Mouse (Mus musculus): ENCODE results near the gene Dab2. TPM values are rescaled to one million over a fixed set of nuclear protein-coding genes. Genes with fewer than 3 reads are reported as not detected.

Dab2 gene
- polyA plus RNA-seq, 1 experiment from 2014 or later: 55.6 TPM

DNA sequence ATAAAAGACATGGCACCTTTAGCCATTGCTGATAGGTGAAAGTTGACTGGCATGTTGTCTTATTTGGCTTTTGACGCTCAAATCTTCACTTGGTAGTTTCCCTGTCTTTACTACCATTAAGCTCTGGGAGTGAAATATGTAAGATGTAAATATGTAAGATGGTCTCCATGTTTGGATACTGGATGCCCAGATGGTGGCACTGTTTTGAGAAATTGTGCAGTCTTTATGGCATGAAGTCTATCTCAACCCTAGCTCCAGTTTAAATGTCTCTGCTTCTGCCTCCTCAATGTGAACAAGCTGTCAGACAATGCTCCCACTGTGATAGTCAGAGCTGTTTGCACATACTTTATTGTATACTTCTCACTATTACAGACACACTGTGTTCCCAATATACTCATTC, 169.3 kb downstream of the Dab2 start:
- H3K4me2 ChIP-seq (ENCODE audit: low read depth, low read length, severe bottlenecking): no peak overlapping the region
- no peaks in the 10 kb centered on the region for H3K4me1 ChIP-seq (replicated peaks; ENCODE audit: control insufficient read depth, insufficient read depth, low read length)
- H3K4me3 ChIP-seq (ENCODE audit: low read depth, low read length): no peak overlapping the region
- H3K9me3 ChIP-seq (ENCODE audit: control insufficient read depth, low read length): no peaks in the 10 kb centered on the region
- H3K9ac ChIP-seq (ENCODE audit: low read length): no peak overlapping the region
- no peak overlapping the region for H3K27ac ChIP-seq (ENCODE audit: low read depth, low read length)
- ATAC-seq (replicated peaks; ENCODE audit: low FRiP score): no peak
- 87% methylated on average over 1 of the region's 1 CpGs for WGBS
- no peaks in the 10 kb centered on the region for H3K36me3 ChIP-seq (ENCODE audit: control insufficient read depth, insufficient read depth, low read length)
- H3K27me3 ChIP-seq (ENCODE audit: control insufficient read depth, insufficient read depth, low read length): no peaks in the 10 kb centered on the region
- DNase-seq (ENCODE audit: low spot score): no peak

DNA sequence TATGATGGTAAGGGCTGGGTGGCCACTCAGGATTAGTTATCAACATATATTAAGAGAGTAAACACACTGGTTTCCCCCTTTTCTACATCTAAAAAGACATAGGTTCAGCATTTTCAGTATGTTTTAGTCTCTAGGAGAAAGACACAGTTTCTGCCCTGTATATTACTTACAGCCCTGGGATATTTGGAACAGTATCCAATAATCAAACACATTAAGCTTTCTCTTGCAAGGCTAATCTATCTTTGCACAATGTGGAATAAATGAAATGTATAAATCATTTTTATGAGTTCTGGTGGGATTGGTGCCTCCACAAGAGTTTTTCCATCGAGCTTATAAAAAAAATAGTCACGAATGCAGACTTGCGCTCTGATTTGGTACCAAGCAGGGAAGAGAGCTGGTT, 169.8 kb downstream of the Dab2 start:
- ATAC-seq (replicated peaks; ENCODE audit: low FRiP score): no peak

DNA sequence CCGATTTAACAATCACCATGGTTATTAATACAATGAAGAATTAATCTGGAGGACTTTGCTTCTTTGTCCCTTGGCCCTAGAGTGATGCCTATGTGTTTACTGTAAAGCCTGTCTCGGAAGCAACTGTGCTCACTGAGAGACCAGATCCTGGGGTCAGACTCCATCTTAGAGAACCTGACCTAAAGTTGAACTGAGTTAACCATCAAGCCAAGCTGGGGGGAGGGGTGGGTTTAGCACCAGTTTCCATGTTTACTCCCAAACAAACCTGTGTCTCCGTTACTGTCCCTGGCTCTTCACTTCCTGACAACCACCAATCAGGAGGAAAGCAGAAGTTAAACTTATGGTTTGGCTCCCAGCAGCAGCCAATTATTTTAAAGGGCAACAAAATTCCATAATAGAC, 184.0 kb downstream of the Dab2 start:
- Histone ChIP-seq H3K9ac (ENCODE audit: low read length) (no peak overlapping the region), H3K4me1 (replicated peaks; ENCODE audit: control insufficient read depth, insufficient read depth, low read length) (no peaks in the 10 kb centered on the region), H3K4me2 (ENCODE audit: low read depth, low read length, severe bottlenecking) (no peak overlapping the region), H3K27ac (ENCODE audit: low read depth, low read length) (no peak overlapping the region), H3K4me3 (ENCODE audit: low read depth, low read length) (no peak overlapping the region), H3K27me3 (ENCODE audit: control insufficient read depth, insufficient read depth, low read length) (no peaks in the 10 kb centered on the region), H3K9me3 (ENCODE audit: control insufficient read depth, low read length) (no peaks in the 10 kb centered on the region), H3K36me3 (ENCODE audit: control insufficient read depth, insufficient read depth, low read length) (no peaks in the 10 kb centered on the region)
- no peak for DNase-seq (ENCODE audit: low spot score)
- no peak for ATAC-seq (replicated peaks; ENCODE audit: low FRiP score)
- WGBS: 85% methylated on average over 3 of the region's 3 CpGs

More for the DNA sequence above, 169.8 kb downstream of the Dab2 start:
- Histone ChIP-seq H3K27me3 (ENCODE audit: control insufficient read depth, insufficient read depth, low read length) (no peaks in the 10 kb centered on the region), H3K4me2 (ENCODE audit: low read depth, low read length, severe bottlenecking) (no peak overlapping the region), H3K36me3 (ENCODE audit: control insufficient read depth, insufficient read depth, low read length) (no peaks in the 10 kb centered on the region), H3K4me1 (replicated peaks; ENCODE audit: control insufficient read depth, insufficient read depth, low read length) (no peaks in the 10 kb centered on the region), H3K9me3 (ENCODE audit: control insufficient read depth, low read length) (no peaks in the 10 kb centered on the region), H3K9ac (ENCODE audit: low read length) (no peak overlapping the region), H3K4me3 (ENCODE audit: low read depth, low read length) (no peak overlapping the region), H3K27ac (ENCODE audit: low read depth, low read length) (no peak overlapping the region)
- DNase-seq (ENCODE audit: low spot score): no peak
- 94% methylated on average over 3 of the region's 3 CpGs for WGBS

Other genes starting within 250 kb of the Dab2 start
- gene C9, start 145.5 kb downstream of the Dab2 start, polyA plus RNA-seq (2014; fragmentation: Nextera tagmentation; extraction: Ambion mirVana): not detected in 2 replicates
- 2.9 and 4.0 TPM in 2 replicates for gene Fyb, start 223.1 kb downstream of the Dab2 start, polyA plus RNA-seq (2014; fragmentation: Nextera tagmentation; extraction: Ambion mirVana)